Mouse (Mus musculus): ENCODE measurements at regions not wholly inside any gene's neighbourhood (a gene's known extent, or its start where the extent isn't known, plus 50 kb on each side); places are given as distances from the start of the nearest gene placed in this dataset.

DNA sequence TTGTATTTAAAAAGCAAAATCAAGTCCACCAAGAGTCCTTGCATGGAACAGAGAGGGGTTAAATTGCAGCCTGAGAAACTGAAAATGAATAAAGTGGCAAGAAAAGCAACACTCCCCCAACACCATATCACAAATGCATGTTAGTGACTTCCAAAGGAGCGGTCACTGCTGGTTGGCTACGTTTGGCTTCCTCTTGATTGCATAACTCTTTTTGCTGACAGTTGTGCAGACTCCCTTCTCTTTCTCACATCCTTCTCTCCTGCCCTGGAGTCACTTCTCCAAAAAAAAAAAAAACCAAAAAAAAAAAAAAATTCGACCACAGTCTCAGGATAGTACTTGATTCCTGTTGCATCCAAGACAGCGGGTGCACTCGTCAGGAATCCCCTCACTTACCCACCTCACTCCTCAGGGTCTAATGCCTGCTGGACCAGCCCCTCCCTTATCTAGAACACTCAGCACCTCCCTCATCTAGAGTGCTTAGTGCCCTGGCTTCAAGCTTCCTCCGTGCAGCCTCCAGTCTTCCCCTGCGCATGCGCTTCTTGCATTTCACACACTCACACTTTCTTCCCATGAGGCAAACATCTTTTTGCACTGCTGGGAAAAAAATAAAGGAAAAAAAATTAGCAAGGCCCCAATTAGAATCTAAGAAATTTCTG lies 100.8 kb upstream of the Bank1 start:
- TF ChIP-seq CTCF (IDR thresholded peaks at IDR 0.05; ENCODE audit: extremely low read depth, insufficient read length, insufficient replicate concordance, low read depth, low read length) (no peak), POLR2A (IDR thresholded peaks at IDR 0.05; ENCODE audit: low read depth, low read length) (no peak)
